Mouse (Mus musculus): ENCODE data around the gene Gm21992.

Gene Gm21992

GRCm38 (mm10) chr19:4712781-4713526 is 98.5 kb downstream of the Gm21992 start:
- no peak for DNase-seq (ENCODE audit: extremely low spot score, low spot score)

GRCm38 (mm10) chr19:4712156-4712780 is 99.1 kb downstream of the Gm21992 start:
- DNase-seq (ENCODE audit: extremely low spot score, low spot score): peak; percentile 73

- DNase-seq (ENCODE audit: extremely low spot score, low spot score): peak; percentile 77
Observed at GRCm38 (mm10) chr19:4711601-4712155, 99.7 kb downstream of the Gm21992 start.

- no peak for DNase-seq (ENCODE audit: extremely low spot score, low spot score)
Observed at GRCm38 (mm10) chr19:4711098-4711600, 100.3 kb downstream of the Gm21992 start, which contains the start of gene Sptbn2. Gene Sptbn2, plus strand, starts transcription at chr19:4711167.

GRCm38 (mm10) chr19:4708765-4709164 is 102.6 kb downstream of the Gm21992 start:
- DNase-seq (ENCODE audit: extremely low spot score, low spot score): no peak

- DNase-seq (ENCODE audit: extremely low spot score, low spot score): no peak
Observed at GRCm38 (mm10) chr19:4701221-4701620, 110.2 kb downstream of the Gm21992 start.

- no peak for DNase-seq (ENCODE audit: extremely low spot score, low spot score)
Observed at GRCm38 (mm10) chr19:4700656-4701055, 110.8 kb downstream of the Gm21992 start.

- DNase-seq (ENCODE audit: extremely low spot score, low spot score): no peak
Observed at GRCm38 (mm10) chr19:4699821-4700220, 111.6 kb downstream of the Gm21992 start.

GRCm38 (mm10) chr19:4698856-4699255 is 112.6 kb downstream of the Gm21992 start:
- peak; percentile 26 for DNase-seq (ENCODE audit: extremely low spot score, low spot score)

- DNase-seq (ENCODE audit: extremely low spot score, low spot score): peak; percentile 86
Observed at GRCm38 (mm10) chr19:4698205-4698677, 113.2 kb downstream of the Gm21992 start, which contains the start of gene Gm960. Gene Gm960, minus strand, starts transcription at chr19:4698668.

GRCm38 (mm10) chr19:4697721-4698120 is 113.7 kb downstream of the Gm21992 start:
- DNase-seq (ENCODE audit: extremely low spot score, low spot score): no peak

GRCm38 (mm10) chr19:4697121-4697520 is 114.3 kb downstream of the Gm21992 start:
- no peak for DNase-seq (ENCODE audit: extremely low spot score, low spot score)

- DNase-seq (ENCODE audit: extremely low spot score, low spot score): no peak
Observed at GRCm38 (mm10) chr19:4694346-4694745, 117.1 kb downstream of the Gm21992 start.

All from neural tube, embryonic 10.5 days (tissue).